Mouse (Mus musculus) myocyte (in vitro differentiated cells): ENCODE data around the gene Il18rap.

Experiments
- CEBPB ChIP-seq: IDR thresholded peaks from 2 replicates; pipeline ENCODE4 v1.6.1; 2011; ENCODE audit warnings: mild to moderate bottlenecking, moderate library complexity; ENCODE audit not compliant: poor library complexity, insufficient read depth, severe bottlenecking
- E2F4 ChIP-seq: IDR thresholded peaks from one replicate; pipeline ENCODE4 v1.6.1; 2011; ENCODE audit warnings: mild to moderate bottlenecking, control low read depth, moderate library complexity; ENCODE audit not compliant: insufficient read depth
- MAX ChIP-seq: IDR thresholded peaks from one replicate; pipeline ENCODE4 v1.6.1; 2011; ENCODE audit warnings: low read depth, mild to moderate bottlenecking, control low read depth
- MYOD1 ChIP-seq, 3 experiments: IDR thresholded peaks; one replicate each; pipeline ENCODE4 v1.6.1; 2011; ENCODE audit warnings: control low read depth in 2 of 3, low read depth in 2 of 3, mild to moderate bottlenecking in 2 of 3, moderate library complexity in 1 of 3; ENCODE audit not compliant: insufficient read length in 2 of 3, control insufficient read depth in 1 of 3
- MYOG ChIP-seq, 3 experiments: IDR thresholded peaks; one replicate each; pipeline ENCODE4 v1.6.1; 2011; ENCODE audit warnings: control low read depth in 2 of 3, low read depth in 2 of 3, mild to moderate bottlenecking in 2 of 3; ENCODE audit not compliant: insufficient read length in 2 of 3, control insufficient read depth in 1 of 3, insufficient read depth in 1 of 3
- POLR2A ChIP-seq: IDR thresholded peaks from one replicate; pipeline ENCODE4 v1.6.1; 2011; ENCODE audit warnings: low read depth, mild to moderate bottlenecking, control low read depth, moderate library complexity; ENCODE audit not compliant: insufficient read length
- POLR2AphosphoS2 ChIP-seq: IDR thresholded peaks from one replicate; pipeline ENCODE4 v1.6.1; 2011; ENCODE audit warnings: low read depth, control low read depth; ENCODE audit not compliant: insufficient read length
- SRF ChIP-seq: IDR thresholded peaks from one replicate; pipeline ENCODE4 v1.6.1; 2011; ENCODE audit warnings: low read depth; ENCODE audit not compliant: control insufficient read depth, insufficient read length
- TCF12 ChIP-seq: IDR thresholded peaks from one replicate; pipeline ENCODE4 v1.6.1; 2011; ENCODE audit warnings: mild to moderate bottlenecking, control low read depth; ENCODE audit not compliant: poor library complexity, insufficient read depth, severe bottlenecking
- USF1 ChIP-seq: IDR thresholded peaks from one replicate; pipeline ENCODE4 v1.6.1; 2011; ENCODE audit warnings: low read depth, mild to moderate bottlenecking, control low read depth, moderate library complexity

DNA sequence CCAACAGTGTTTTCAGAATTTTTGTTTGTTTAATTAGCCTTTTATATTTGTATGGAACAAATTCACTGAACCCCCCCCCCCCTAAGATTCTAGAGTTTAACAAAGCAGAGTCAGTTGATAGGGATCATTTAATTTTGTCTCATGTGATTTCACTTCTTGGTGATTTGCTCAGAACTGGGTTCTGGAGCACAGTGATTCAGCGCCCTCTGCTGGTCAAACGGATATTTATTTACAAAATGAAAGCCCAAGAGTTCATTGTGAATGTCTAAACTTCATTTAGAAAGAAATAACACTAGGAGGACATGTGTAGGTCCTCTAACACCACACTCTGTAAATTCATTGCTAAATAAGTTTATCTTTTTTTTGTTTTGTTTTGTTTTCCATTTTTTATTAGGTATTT is 29.5 kb downstream of the Il18rap start:
- TF ChIP-seq USF1 (no peak), TCF12 (no peak), MAX (no peak), POLR2AphosphoS2 (no peak), POLR2A (no peak), E2F4 (no peak), MYOG (IDR thresholded peaks at IDR 0.05; ENCODE audit: control insufficient read depth in 1 of 3, insufficient read depth in 1 of 3, insufficient read length in 2 of 3, low read depth in 2 of 3) (no peak), CEBPB (no peak), MYOD1 (IDR thresholded peaks at IDR 0.05; ENCODE audit: control insufficient read depth in 1 of 3, insufficient read length in 2 of 3, low read depth in 2 of 3) (no peak), SRF (no peak)
